Mouse (Mus musculus) C2C12 (cell line): ENCODE measurements around the gene Zbtb22. TPM values are rescaled to one million over a fixed set of nuclear protein-coding genes. Genes with fewer than 3 reads are reported as not detected.

Source experiments
- H3K27me3 ChIP-seq: one replicate; pipeline ENCODE4 v1.6.1; 2011; ENCODE audit not compliant: control insufficient read depth, insufficient read depth, insufficient read length
- H3K36me3 ChIP-seq: one replicate; pipeline ENCODE4 v1.6.1; 2011; ENCODE audit not compliant: control insufficient read depth, insufficient read depth
- H3K4me3 ChIP-seq: one replicate; pipeline ENCODE4 v1.5.1; 2011; ENCODE audit warnings: mild to moderate bottlenecking, control low read depth; ENCODE audit not compliant: poor library complexity, insufficient read depth, severe bottlenecking
- H3K79me2 ChIP-seq: one replicate; pipeline ENCODE4 v1.6.1; 2011; ENCODE audit not compliant: control insufficient read depth, insufficient read depth
- H3K79me3 ChIP-seq: one replicate; pipeline ENCODE4 v1.6.1; 2011; ENCODE audit warnings: low read depth, control low read depth
- H3ac ChIP-seq: one replicate; pipeline ENCODE3; 2011; ENCODE audit warnings: low read depth; ENCODE audit not compliant: control insufficient read depth, insufficient read length
- CEBPB ChIP-seq: IDR thresholded peaks from one replicate; pipeline ENCODE4 v1.6.1; 2011; ENCODE audit warnings: low read depth, mild to moderate bottlenecking, control low read depth, moderate library complexity
- CTCF ChIP-seq: IDR thresholded peaks from one replicate; pipeline ENCODE4 v1.5.1; 2011; ENCODE audit not compliant: control insufficient read depth, insufficient read depth, insufficient read length
- FOSL1 ChIP-seq: IDR thresholded peaks from one replicate; pipeline ENCODE4 v1.8.0; 2011; ENCODE audit warnings: mild to moderate bottlenecking, low read length; ENCODE audit not compliant: poor library complexity, insufficient read depth, severe bottlenecking
- MAX ChIP-seq: IDR thresholded peaks from one replicate; pipeline ENCODE4 v1.6.1; 2011; ENCODE audit warnings: mild to moderate bottlenecking, control low read depth
- MYOD1 ChIP-seq: IDR thresholded peaks from one replicate; pipeline ENCODE4 v1.6.1; 2011; ENCODE audit warnings: low read depth; ENCODE audit not compliant: control insufficient read depth, insufficient read length
- MYOG ChIP-seq: IDR thresholded peaks from one replicate; pipeline ENCODE4 v1.6.1; 2011; ENCODE audit not compliant: control insufficient read depth, insufficient read length; ENCODE audit errors: extremely low read depth
- USF1 ChIP-seq: IDR thresholded peaks from one replicate; pipeline ENCODE4 v1.6.1; 2011; ENCODE audit warnings: low read depth, mild to moderate bottlenecking, control low read depth, moderate library complexity
- polyA plus RNA-seq: library from polyadenylated mRNA; unstranded; fragments of >200 nt; fragmentation: generic; extraction: Trizol; gene quantifications from one replicate; pipeline ENCODE4 v1.2.1, GENCODE M21; 2012; ENCODE audit warnings: missing spikeins

The Zbtb22 gene
- polyA plus RNA-seq, 1 experiment = 30.3 TPM

- no peak overlapping the region for H3ac ChIP-seq
- no peaks in the 10 kb centered on the region for H3K36me3 ChIP-seq
- H3K27me3 ChIP-seq = no peaks in the 10 kb centered on the region
- peaks cover 4% of the 10 kb centered on the region for H3K79me3 ChIP-seq
- no peak overlapping the region for H3K4me3 ChIP-seq
- no peak for TF ChIP-seq MAX
- TF ChIP-seq CEBPB = no peak
- TF ChIP-seq FOSL1 = no peak
- TF ChIP-seq USF1 = no peak
- TF ChIP-seq MYOG = no peak
- no peak for TF ChIP-seq MYOD1
- no peak for TF ChIP-seq CTCF
- peaks cover 32% of the 10 kb centered on the region for H3K79me2 ChIP-seq
Observed at GRCm38 (mm10) chr17:33932970-33933369, 17.3 kb downstream of the Zbtb22 start.

- Histone ChIP-seq H3K27me3 (no peaks in the 10 kb centered on the region), H3K4me3 (no peak overlapping the region), H3K79me2 (peaks cover 36% of the 10 kb centered on the region), H3K36me3 (no peaks in the 10 kb centered on the region), H3ac (no peak overlapping the region), H3K79me3 (peaks cover 9% of the 10 kb centered on the region)
- TF ChIP-seq MYOD1 = no peak
- TF ChIP-seq FOSL1 = no peak
- TF ChIP-seq MAX = no peak
- no peak for TF ChIP-seq USF1
- no peak for TF ChIP-seq CTCF
- TF ChIP-seq MYOG = no peak
- no peak for TF ChIP-seq CEBPB
Observed at GRCm38 (mm10) chr17:33935422-33936055, 19.8 kb downstream of the Zbtb22 start.

- Histone ChIP-seq H3K79me2 (peaks cover 40% of the 10 kb centered on the region), H3K27me3 (no peaks in the 10 kb centered on the region), H3ac (no peak overlapping the region), H3K79me3 (peaks cover 18% of the 10 kb centered on the region), H3K4me3 (no peak overlapping the region), H3K36me3 (no peaks in the 10 kb centered on the region)
- no peak for TF ChIP-seq MYOG
Observed at GRCm38 (mm10) chr17:33936993-33937392, 21.3 kb downstream of the Zbtb22 start.

- H3K4me3 ChIP-seq = no peak overlapping the region
Observed at GRCm38 (mm10) chr17:33938783-33939182, 23.1 kb downstream of the Zbtb22 start.

DNA sequence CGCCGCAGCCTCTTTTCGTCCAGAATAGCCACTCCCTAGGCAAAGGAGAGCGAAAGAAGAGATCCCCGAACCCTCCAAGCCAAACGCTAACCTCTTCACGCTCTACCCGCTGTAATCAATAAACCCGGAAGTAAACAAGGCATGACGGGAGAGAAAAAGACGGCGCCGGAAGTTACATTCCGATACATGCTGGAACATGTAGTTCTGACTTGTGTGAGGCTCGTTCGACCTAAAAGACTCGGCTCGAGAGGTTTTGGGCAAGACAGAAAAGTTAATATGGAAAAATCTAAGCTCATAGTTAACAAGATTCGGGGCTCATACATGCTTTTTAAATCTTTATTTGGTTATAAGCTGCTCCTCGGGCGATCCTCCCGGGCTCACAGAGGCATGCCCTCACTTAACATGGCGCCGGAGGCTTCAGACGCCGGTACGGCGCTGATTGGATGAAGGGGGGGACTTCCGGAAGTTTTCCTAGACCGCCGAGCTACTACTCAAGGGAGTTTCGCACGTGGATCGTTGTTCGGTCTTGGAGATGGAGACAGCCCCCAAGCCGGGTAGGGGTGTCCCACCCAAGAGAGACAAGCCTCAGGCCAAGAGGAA is 24.6 kb downstream of the Zbtb22 start, which contains the start of the genes Pfdn6 and Wdr46:
Gene Pfdn6 (minus strand): TSS at position 138 of the 600 bp plus-strand sequence.
Gene Wdr46 (plus strand): TSS at position 455 of the 600 bp plus-strand sequence.
- no peak for TF ChIP-seq USF1
- no peak for TF ChIP-seq MYOG
- TF ChIP-seq MYOD1 = no peak
- TF ChIP-seq MAX = no peak
- no peak for TF ChIP-seq CEBPB
- no peak for TF ChIP-seq CTCF
- no peak for TF ChIP-seq FOSL1
- Histone ChIP-seq H3K79me2 (peaks cover 51% of the 10 kb centered on the region), H3K79me3 (peaks cover 23% of the 10 kb centered on the region), H3K27me3 (no peaks in the 10 kb centered on the region), H3K36me3 (peaks cover 10% of the 10 kb centered on the region), H3K4me3 (peak within 1 kb of the TSS; percentile 98), H3ac (peak within 1 kb of the TSS; percentile 83)

More at GRCm38 (mm10) chr17:33938783-33939182, 23.1 kb downstream of the Zbtb22 start:
- Histone ChIP-seq H3K79me2 (peaks cover 51% of the 10 kb centered on the region), H3K27me3 (no peaks in the 10 kb centered on the region), H3ac (no peak overlapping the region), H3K36me3 (peaks cover 10% of the 10 kb centered on the region), H3K79me3 (peaks cover 23% of the 10 kb centered on the region)
- TF ChIP-seq MAX (no peak), USF1 (no peak), CTCF (no peak), MYOD1 (no peak), FOSL1 (no peak), MYOG (no peak)
